Mouse (Mus musculus) liver, adult 2 months (tissue): ENCODE measurements at regions not wholly inside any gene's neighbourhood (a gene's known extent, or its start where the extent isn't known, plus 50 kb on each side); places are given as distances from the start of the nearest gene placed in this dataset.

ENCODE experiments used
- CTCF ChIP-seq: fragments of 200-500 bp; IDR thresholded peaks from 2 replicates; pipeline ENCODE4 v1.5.1; 2011; ENCODE audit warnings: low read depth, low read length, control low read depth
- POLR2A ChIP-seq: fragments of 200-500 bp; IDR thresholded peaks from 2 replicates; pipeline ENCODE4 v1.6.1; 2011; ENCODE audit warnings: low read length, control low read depth; ENCODE audit not compliant: insufficient read depth; ENCODE audit errors: extremely low read depth

DNA sequence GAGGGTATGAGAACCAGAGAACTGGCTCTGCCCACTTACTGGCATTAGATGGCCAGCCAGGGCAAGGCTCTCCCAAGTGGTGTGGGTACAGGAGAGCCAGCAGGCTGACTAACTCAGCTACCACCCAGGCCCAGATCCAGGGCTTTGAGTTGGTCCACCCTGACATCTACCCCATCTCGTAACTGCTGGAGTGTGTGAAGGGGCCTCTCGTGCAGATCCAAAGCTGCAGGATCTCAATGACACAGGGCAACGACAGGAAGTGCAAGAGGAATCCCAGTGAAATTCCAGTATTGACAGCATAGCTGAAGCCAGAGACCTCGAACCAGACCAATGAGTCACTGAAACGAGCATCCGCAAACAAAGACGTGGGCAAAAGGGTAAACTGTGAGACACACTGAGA lies 63.8 kb upstream of the Mrps9 start:
- no peak for TF ChIP-seq POLR2A
- TF ChIP-seq CTCF = no peak
